Comparison of ENCODE assay signal across 8 mouse cellular contexts in the genomic region with DNA sequence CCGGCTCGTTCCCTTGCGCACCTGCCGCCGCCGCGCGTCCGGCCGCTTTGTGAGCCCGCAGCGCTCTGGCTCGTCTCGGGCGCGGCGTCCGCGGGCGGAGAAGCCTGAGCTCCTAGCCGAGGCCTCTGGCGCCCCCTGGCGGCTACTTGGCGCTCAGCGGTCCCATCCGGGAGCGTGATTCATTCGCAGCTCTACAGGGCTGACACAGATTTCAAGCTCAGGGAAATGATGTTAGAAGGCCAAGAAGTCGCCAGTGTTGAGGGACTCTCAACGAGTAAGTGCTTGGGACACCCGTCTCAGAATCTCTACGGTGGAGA. TPM values are rescaled to one million over a fixed set of nuclear protein-coding genes. Genes with fewer than 3 reads are reported as not detected.
DNase-seq lines count a peak whose midpoint lies in the region; ATAC-seq and TF ChIP-seq lines count a peak whose summit lies in the region.

TSS of gene Spock1 (minus strand) at position 67 of the 317 bp plus-strand sequence.

- no peaks in the 10 kb centered on the region for H3K36me3 ChIP-seq in ES-E14 (ENCODE audit: control insufficient read depth, insufficient read depth, low read length, poor library complexity, severe bottlenecking)
- no peaks in the 10 kb centered on the region for H3K36me3 ChIP-seq in forebrain, embryonic 16.5 days (ENCODE audit: control insufficient read depth, insufficient read depth)
- H3K36me3 ChIP-seq in liver, embryonic 15.5 days (replicated peaks) = no peaks in the 10 kb centered on the region
- peaks cover 5% of the 10 kb centered on the region for H3K36me3 ChIP-seq in neural tube, embryonic 15.5 days

- DNase-seq in ES-E14 (ENCODE audit: low read depth, low spot score) = peak; percentile 76
- peak; percentile 92 for DNase-seq in cerebellum, adult 11-12 months
- DNase-seq in heart, postnatal 25 days (ENCODE audit: low spot score) = peak; percentile 25
- peak; percentile 92 for DNase-seq in layer of hippocampus, adult 11-12 months (ENCODE audit: low spot score)
- DNase-seq in thymus, postnatal 10 days (ENCODE audit: low spot score in 2 of 2) = peak; percentile 13 to 70

- peaks cover 0 to 2% of the 10 kb centered on the region in 2 experiments; a peak in 1 of 4 replicates for H3K4me1 ChIP-seq in ES-E14 (ENCODE audit: control insufficient read depth in 2 of 2, insufficient read depth in 2 of 2, low read length in 2 of 2, poor library complexity in 1 of 2)
- peaks cover 12% of the 10 kb centered on the region for H3K4me1 ChIP-seq in forebrain, embryonic 16.5 days (replicated peaks; ENCODE audit: control insufficient read depth, insufficient read depth, low read length)
- H3K4me1 ChIP-seq in liver, embryonic 15.5 days (replicated peaks) = no peaks in the 10 kb centered on the region
- peaks cover 39% of the 10 kb centered on the region for H3K4me1 ChIP-seq in neural tube, embryonic 15.5 days

- peak; percentile 91 for ATAC-seq in forebrain, embryonic 16.5 days
- ATAC-seq in liver, embryonic 15.5 days (ENCODE audit: insufficient read depth) = no peak
- ATAC-seq in neural tube, embryonic 15.5 days (ENCODE audit: low FRiP score) = peak; percentile 91

- H3K27me3 ChIP-seq in forebrain, embryonic 16.5 days (replicated peaks; ENCODE audit: control insufficient read depth, insufficient read depth, low read length) = 0 out of 2 replicates have a peak, but pooled peaks cover 3% of the 10 kb centered on the region
- H3K27me3 ChIP-seq in liver, embryonic 15.5 days = peaks cover 23% of the 10 kb centered on the region
- H3K27me3 ChIP-seq in neural tube, embryonic 15.5 days (replicated peaks) = no peaks in the 10 kb centered on the region; the same call in 1 of the 2 replicates

- intact Hi-C loops in heart, postnatal 25 days (cut with DNase I) = loop anchor here (1.0 to 2.0 kb wide), 4 partner anchors 141 to 627 kb away; no protein-coding TSS in a partner anchor

- in situ Hi-C loops in ES-E14 (cut with MboI; ENCODE audit: low sequenced_read_pairs in 2 of 2, unreplicated experiment in 2 of 2) = no loop called here

- H3K4me3 ChIP-seq in ES-E14 (ENCODE audit: insufficient read depth in 1 of 2, low read depth in 1 of 2, low read length in 2 of 2, poor library complexity in 1 of 2, severe bottlenecking in 1 of 2) = peak within 1 kb of the TSS; percentile 66 to 74
- peak within 1 kb of the TSS; percentile 55 for H3K4me3 ChIP-seq in forebrain, embryonic 16.5 days (replicated peaks; ENCODE audit: low read length)
- H3K4me3 ChIP-seq in liver, embryonic 15.5 days (replicated peaks) = 0 out of 2 replicates have a peak within 1 kb of the TSS, but pooled peaks have one; percentile 14
- peak within 1 kb of the TSS; percentile 71 for H3K4me3 ChIP-seq in neural tube, embryonic 15.5 days (replicated peaks)

- peak within 1 kb of the TSS; percentile 67 for H3K4me2 ChIP-seq in forebrain, embryonic 16.5 days (ENCODE audit: low read length)
- peak within 1 kb of the TSS; percentile 39 for H3K4me2 ChIP-seq in liver, embryonic 15.5 days
- H3K4me2 ChIP-seq in neural tube, embryonic 15.5 days = peak within 1 kb of the TSS; percentile 72

- H3K27ac ChIP-seq in ES-E14 (ENCODE audit: insufficient read depth, low read depth, low read length, poor library complexity, severe bottlenecking) = no peak within 1 kb of the TSS
- H3K27ac ChIP-seq in forebrain, embryonic 16.5 days (ENCODE audit: low read length) = no peak within 1 kb of the TSS
- H3K27ac ChIP-seq in liver, embryonic 15.5 days (replicated peaks) = no peak within 1 kb of the TSS
- peak within 1 kb of the TSS; percentile 80 for H3K27ac ChIP-seq in neural tube, embryonic 15.5 days (replicated peaks)

- WGBS in forebrain, embryonic 16.5 days = 0% methylated on average over 32 of the region's 32 CpGs
- WGBS in liver, embryonic 15.5 days (ENCODE audit: insufficient replicate concordance) = 2% methylated on average over 32 of the region's 32 CpGs
- WGBS in neural tube, embryonic 15.5 days = 1% methylated on average over 32 of the region's 32 CpGs

- H3K9ac ChIP-seq in ES-E14 (ENCODE audit: insufficient read depth, low read depth, low read length, poor library complexity, severe bottlenecking) = peak within 1 kb of the TSS; percentile 52
- peak within 1 kb of the TSS; percentile 73 for H3K9ac ChIP-seq in forebrain, embryonic 16.5 days (replicated peaks; ENCODE audit: low read depth, low read length)
- H3K9ac ChIP-seq in liver, embryonic 15.5 days = no peak within 1 kb of the TSS
- H3K9ac ChIP-seq in neural tube, embryonic 15.5 days (replicated peaks) = peak within 1 kb of the TSS; percentile 78

- no peaks in the 10 kb centered on the region for H3K9me3 ChIP-seq in ES-E14 (ENCODE audit: control insufficient read depth, insufficient read depth, low read depth, low read length)
- no peaks in the 10 kb centered on the region for H3K9me3 ChIP-seq in forebrain, embryonic 16.5 days (ENCODE audit: control insufficient read depth, low read length)
- H3K9me3 ChIP-seq in liver, embryonic 15.5 days (replicated peaks) = no peaks in the 10 kb centered on the region
- no peaks in the 10 kb centered on the region for H3K9me3 ChIP-seq in neural tube, embryonic 15.5 days (replicated peaks)

TF ChIP-seq in ES-E14, 5 proteins besides CTCF, POLR2A, EP300 and RAD21:
- TF ChIP-seq ZNF384 (IDR thresholded peaks at IDR 0.05; ENCODE audit: low read depth, low read length) (no peak), HCFC1 (IDR thresholded peaks at IDR 0.05; ENCODE audit: borderline replicate concordance, insufficient read depth, low read length) (0 out of 2 replicates have a peak, but pooled peaks have one; percentile 35), MAFK (IDR thresholded peaks at IDR 0.05; ENCODE audit: insufficient read depth, low read depth, low read length) (no peak), ZC3H11A (IDR thresholded peaks at IDR 0.05; ENCODE audit: borderline replicate concordance, low read depth, low read length) (peak; percentile 58; the same call in 1 of the 2 replicates)

RNA-seq across cellular contexts. Expression of gene Spock1, which starts in this region (rescaled TPM):
- 0.40 and 0.53 TPM in 2 replicates for total RNA-seq in ES-E14 (2012; rRNA removed)
- polyA plus RNA-seq in forebrain, embryonic 16.5 days (2015; fragmentation: Nextera tagmentation; extraction: Ambion mirVana) = 44.2 and 48.1 TPM in 2 replicates
- total RNA-seq in heart, postnatal 25 days (2021) = under 1 TPM; 0.16 to 0.17 TPM
- 0.06 and 0.08 TPM in 2 replicates for polyA plus RNA-seq in liver, embryonic 15.5 days (2015; fragmentation: Nextera tagmentation; extraction: Ambion mirVana)
- polyA plus RNA-seq in neural tube, embryonic 15.5 days (2015; fragmentation: Nextera tagmentation; extraction: Ambion mirVana) = 103 and 111 TPM in 2 replicates

Comparison
In these comparisons a context has a peak if more than half of its experiments do, and no peak if none do; other contexts are left out.
1. RNA of gene Spock1 (polyA plus RNA-seq): 103 to 111 TPM in neural tube, embryonic 15.5 days and 44.2 to 48.1 TPM in forebrain, embryonic 16.5 days; 0.06 to 0.08 TPM in liver, embryonic 15.5 days; every median in the first group is over 10 times any median in the second.
2. Peak in DNase-seq, H3K4me3 ChIP-seq and H3K9ac ChIP-seq in ES-E14; RNA of the gene not detected or under 1 TPM.
3. Peak in DNase-seq in heart, postnatal 25 days; RNA of the gene not detected or under 1 TPM.
4. DNase-seq: peak in every context shown above with its lines; median percentile 92 in cerebellum, adult 11-12 months; 92 in layer of hippocampus, adult 11-12 months; 76 in ES-E14; 42 in thymus, postnatal 10 days; 25 in heart, postnatal 25 days.
5. H3K4me3 ChIP-seq: peak in every context shown above with its lines; median percentile 71 in neural tube, embryonic 15.5 days; 70 in ES-E14; 55 in forebrain, embryonic 16.5 days; 14 in liver, embryonic 15.5 days.
6. Peak in every context shown above with its lines, with median percentiles within 50 percentile points of each other: H3K4me2 ChIP-seq.